Mouse (Mus musculus) neural tube, embryonic 13.5 days (tissue): Measurements from ENCODE around the gene Erich2. TPM values are rescaled to one million over a fixed set of nuclear protein-coding genes. Genes with fewer than 3 reads are reported as not detected.

Experiments used
- ATAC-seq: fragments of 200-750 bp; cut with Nextera tagmentation; 2 replicates; pipeline ENCODE4 v1.8.0; 2017; ENCODE audit warnings: low read depth, mild to moderate bottlenecking, moderate TSS enrichment, moderate library complexity
- H3K27ac ChIP-seq: fragments of 300-500 bp; sonication (generic); replicated peaks from 2 replicates; pipeline ENCODE4 v1.5.1; 2015; ENCODE audit warnings: moderate library complexity, mild to moderate bottlenecking, inconsistent platforms
- H3K27me3 ChIP-seq: fragments of 300-500 bp; sonication (generic); 2 replicates; pipeline ENCODE4 v1.6.1; 2015; ENCODE audit warnings: mild to moderate bottlenecking, inconsistent platforms
- H3K36me3 ChIP-seq: fragments of 300-500 bp; sonication (generic); 2 replicates; pipeline ENCODE4 v1.6.1; 2015; ENCODE audit warnings: mild to moderate bottlenecking, inconsistent platforms
- H3K4me1 ChIP-seq: fragments of 300-500 bp; sonication (generic); replicated peaks from 2 replicates; pipeline ENCODE4 v1.6.1; 2015; ENCODE audit warnings: inconsistent platforms
- H3K4me2 ChIP-seq: fragments of 300-500 bp; sonication (generic); 2 replicates; pipeline ENCODE4 v1.6.1; 2015; ENCODE audit warnings: inconsistent platforms, mild to moderate bottlenecking, moderate library complexity
- H3K4me3 ChIP-seq: fragments of 300-500 bp; sonication (generic); 2 replicates; pipeline ENCODE4 v1.5.1; 2015; ENCODE audit warnings: mild to moderate bottlenecking, inconsistent platforms
- H3K9ac ChIP-seq: fragments of 300-500 bp; sonication (generic); 2 replicates; pipeline ENCODE4 v1.6.1; 2015; ENCODE audit warnings: moderate library complexity, mild to moderate bottlenecking, inconsistent platforms
- H3K9me3 ChIP-seq: fragments of 300-500 bp; sonication (generic); 2 replicates; pipeline ENCODE4 v1.6.1; 2016; ENCODE audit warnings: inconsistent platforms
- WGBS: fragments of 180-500 bp; shearing (Covaris S2); methylation state at CpG from one replicate; pipeline ENCODE4 v1.1.7; 2015; 5-methylcytosine and 5-hydroxymethylcytosine counted together
- polyA plus RNA-seq: library from polyadenylated mRNA; unstranded; fragments of >200 nt; fragmentation: Nextera tagmentation; extraction: Ambion mirVana; gene quantifications from 2 replicates; pipeline ENCODE4 v1.2.1, GENCODE M21; 2015

Erich2 gene
- polyA plus RNA-seq, 1 experiment from 2014 or later = 0.68 TPM

DNA sequence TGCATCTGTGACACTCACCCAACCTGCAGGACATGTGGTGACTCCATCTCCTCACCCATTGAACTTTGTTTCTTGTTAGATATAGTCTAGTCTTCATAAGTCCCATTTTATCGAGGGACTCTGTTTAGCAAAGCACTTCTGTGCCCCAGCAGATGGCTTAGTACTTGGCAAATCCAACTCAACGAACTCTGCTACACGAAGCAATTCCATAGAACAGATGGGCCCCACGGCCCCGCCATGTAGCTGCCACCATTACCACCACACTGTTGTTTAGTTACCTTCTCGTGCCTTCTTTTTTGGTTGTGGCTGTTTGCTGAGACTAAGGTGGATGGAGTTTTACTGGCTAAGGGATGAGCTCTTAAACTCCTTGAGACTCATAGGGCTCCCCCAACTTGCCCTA, 79.6 kb downstream of the Erich2 start:
- H3K4me1 ChIP-seq = no peaks in the 10 kb centered on the region
- H3K36me3 ChIP-seq = peaks cover 20% of the 10 kb centered on the region
- no peak overlapping the region for H3K4me3 ChIP-seq
- no peaks in the 10 kb centered on the region for H3K27me3 ChIP-seq
- H3K9ac ChIP-seq = no peak overlapping the region
- H3K27ac ChIP-seq = no peak overlapping the region
- no peak overlapping the region for H3K4me2 ChIP-seq
- H3K9me3 ChIP-seq = no peaks in the 10 kb centered on the region
- ATAC-seq = no peak
- WGBS = 90% methylated on average over 6 of the region's 6 CpGs

Other genes with a start within 250 kb of the Erich2 start
- gene Sp5, start 33.9 kb upstream of the Erich2 start, polyA plus RNA-seq = 3.5 TPM in 2 replicates
- 36.6 and 36.9 TPM in 2 replicates for gene Gad1, start 44.3 kb downstream of the Erich2 start, polyA plus RNA-seq
- 120 and 125 TPM in 2 replicates for gene Gorasp2, start 152.8 kb downstream of the Erich2 start, polyA plus RNA-seq
- 2.6 and 4.0 TPM in 2 replicates for gene Gm26558, start 153.3 kb downstream of the Erich2 start, polyA plus RNA-seq